Mouse (Mus musculus) embryonic fibroblast, embryonic 13.5 days (primary cell): Measurements from ENCODE around the gene Il12b. TPM values are rescaled to one million over a fixed set of nuclear protein-coding genes. Genes with fewer than 3 reads are reported as not detected.

Experiments used
- H3K27ac ChIP-seq: 2 replicates; pipeline ENCODE4 v1.5.1; 2012; ENCODE audit warnings: low read length, control low read depth, inconsistent platforms; ENCODE audit not compliant: insufficient read depth
- H3K4me1 ChIP-seq: 2 replicates; pipeline ENCODE4 v1.6.1; 2011; ENCODE audit warnings: low read length; ENCODE audit not compliant: control insufficient read depth, insufficient read depth
- H3K4me3 ChIP-seq: 2 replicates; pipeline ENCODE4 v1.5.1; 2011; ENCODE audit warnings: mild to moderate bottlenecking, control low read depth, low read length; ENCODE audit not compliant: insufficient read depth
- CTCF ChIP-seq: IDR thresholded peaks from 2 replicates; pipeline ENCODE4 v1.5.1; 2011; ENCODE audit warnings: mild to moderate bottlenecking, control low read depth, low read length, moderate library complexity, borderline replicate concordance; ENCODE audit not compliant: insufficient read depth
- POLR2A ChIP-seq: IDR thresholded peaks from 2 replicates; pipeline ENCODE4 v1.6.1; 2011; ENCODE audit warnings: low read depth, mild to moderate bottlenecking, control low read depth, low read length, moderate library complexity
- polyA plus RNA-seq: library from polyadenylated mRNA; stranded (reverse); fragments of >200 nt; gene quantifications from 2 replicates; pipeline ENCODE4 v1.2.4, GENCODE M21; 2011; ENCODE audit warnings: low read depth; ENCODE audit not compliant: missing spikeins, insufficient read length

Gene Il12b
- polyA plus RNA-seq, 1 experiment, result not detected

DNA sequence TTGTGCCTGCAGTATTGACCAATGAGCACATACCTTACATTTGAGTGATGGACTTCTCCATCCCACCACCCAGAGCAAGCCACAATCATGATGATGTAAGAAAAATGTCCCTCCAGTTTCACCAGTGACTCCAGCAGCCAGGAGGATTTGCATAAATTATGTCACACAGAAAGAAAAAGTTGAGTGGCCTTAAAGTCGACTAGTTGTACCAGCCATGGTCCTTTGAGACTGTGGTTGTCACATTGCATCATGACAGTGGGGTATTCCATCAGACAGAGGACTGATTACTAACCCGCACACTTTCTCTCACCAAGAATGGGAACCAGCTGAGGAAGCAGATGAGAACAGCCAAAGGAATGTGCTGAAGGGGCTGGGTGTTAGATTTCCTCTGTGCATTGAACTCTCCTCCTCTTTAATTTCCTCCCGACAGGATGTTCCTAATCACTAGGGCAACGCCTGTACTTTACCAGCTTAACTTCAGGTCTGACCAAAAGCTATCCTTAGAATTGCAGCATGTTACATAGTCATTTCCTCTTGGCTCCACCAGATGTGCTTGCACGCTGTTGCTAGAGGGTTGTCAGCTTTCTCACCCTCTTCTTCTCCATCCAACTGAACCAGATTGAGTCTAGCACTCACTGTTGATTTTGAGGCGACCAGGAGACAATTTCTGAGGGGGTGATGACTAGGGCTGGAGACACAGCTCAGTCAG, 9.7 kb upstream of the Il12b start:
- H3K4me3 ChIP-seq, result no peak overlapping the region
- H3K4me1 ChIP-seq, result peaks cover 7% of the 10 kb centered on the region
- TF ChIP-seq POLR2A, result no peak
- TF ChIP-seq CTCF, result no peak
- peak overlapping the region; percentile 69 for H3K27ac ChIP-seq

DNA sequence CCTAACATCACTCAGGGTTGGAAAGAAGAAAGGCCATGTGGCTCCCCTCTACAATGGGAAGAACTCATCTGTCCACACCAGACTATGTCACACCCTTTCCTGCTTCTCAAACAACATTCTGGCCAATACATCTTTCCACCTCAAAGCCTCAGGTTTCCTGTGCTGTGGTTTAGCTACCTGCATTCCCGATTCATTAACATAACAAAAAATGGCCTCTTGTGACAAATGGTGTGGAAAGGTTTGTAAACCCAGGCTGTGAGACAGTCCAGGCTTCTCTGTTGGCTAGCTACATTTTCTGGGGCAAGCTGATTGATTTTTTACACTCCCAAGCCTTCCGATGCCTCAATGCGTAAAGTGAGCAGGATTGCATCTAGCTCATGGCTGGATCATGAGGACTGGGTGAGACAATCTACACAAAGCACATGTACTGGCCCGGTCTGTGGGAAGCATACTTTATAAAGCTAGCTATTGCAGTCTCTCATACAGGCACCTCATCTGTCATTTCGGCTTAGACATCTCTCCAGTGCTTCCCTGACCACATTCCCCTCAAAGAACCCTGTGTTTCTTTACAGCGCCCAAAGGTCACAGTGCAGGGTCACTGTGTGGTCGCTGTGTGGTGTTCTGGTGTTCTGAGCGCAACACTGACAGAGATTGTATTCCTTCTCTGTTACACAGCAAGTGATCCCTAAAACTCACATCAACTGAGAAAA, 6.6 kb upstream of the Il12b start:
- no peak overlapping the region for H3K27ac ChIP-seq
- TF ChIP-seq CTCF (no peak), POLR2A (no peak)
- H3K4me1 ChIP-seq, result peaks cover 7% of the 10 kb centered on the region
- H3K4me3 ChIP-seq, result no peak overlapping the region

DNA sequence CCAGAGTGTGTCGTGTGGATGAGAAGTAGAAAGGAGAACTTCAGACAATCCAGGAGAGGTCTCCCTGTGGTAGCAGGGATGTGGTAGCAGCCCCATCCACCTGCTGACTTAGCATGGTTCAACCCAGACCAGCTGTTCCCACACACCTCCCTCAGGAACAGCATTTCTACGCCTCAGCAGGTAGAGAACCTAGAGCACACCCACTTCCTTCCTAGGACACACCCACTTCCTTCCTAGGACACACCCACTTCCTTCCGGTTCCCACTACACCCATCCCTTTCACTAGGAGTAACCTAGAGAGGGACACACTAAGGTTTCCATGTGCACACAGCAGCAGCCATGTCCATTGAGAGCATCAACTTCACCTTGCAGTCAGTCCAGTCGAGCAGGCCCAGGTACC, 4.5 kb upstream of the Il12b start:
- peaks cover 1% of the 10 kb centered on the region for H3K4me1 ChIP-seq
- H3K4me3 ChIP-seq, result no peak overlapping the region
- TF ChIP-seq CTCF (no peak), POLR2A (no peak)
- no peak overlapping the region for H3K27ac ChIP-seq

DNA sequence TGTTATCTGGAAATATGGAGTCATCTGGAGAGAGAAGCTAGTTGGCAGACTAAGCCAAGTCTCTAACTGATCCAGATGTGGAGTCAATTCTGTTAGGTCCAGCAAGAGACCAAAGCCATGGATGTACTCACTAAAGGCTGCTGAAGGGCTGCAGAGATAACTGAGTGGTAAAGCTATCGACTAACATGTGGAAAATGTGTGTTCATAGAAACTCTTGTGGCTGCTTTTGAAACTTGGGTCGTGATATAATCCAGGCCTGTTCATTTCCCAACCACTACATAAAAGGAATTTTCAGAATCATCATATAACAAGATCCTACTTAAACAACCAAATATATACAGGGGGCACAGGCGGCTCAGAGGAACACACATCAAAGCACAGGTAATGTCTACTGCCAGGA, 2.3 kb upstream of the Il12b start:
- Histone ChIP-seq H3K4me1 (no peaks in the 10 kb centered on the region; the same call in 1 of the 2 replicates), H3K27ac (no peak overlapping the region), H3K4me3 (no peak overlapping the region)
- TF ChIP-seq POLR2A (no peak), CTCF (no peak)

DNA sequence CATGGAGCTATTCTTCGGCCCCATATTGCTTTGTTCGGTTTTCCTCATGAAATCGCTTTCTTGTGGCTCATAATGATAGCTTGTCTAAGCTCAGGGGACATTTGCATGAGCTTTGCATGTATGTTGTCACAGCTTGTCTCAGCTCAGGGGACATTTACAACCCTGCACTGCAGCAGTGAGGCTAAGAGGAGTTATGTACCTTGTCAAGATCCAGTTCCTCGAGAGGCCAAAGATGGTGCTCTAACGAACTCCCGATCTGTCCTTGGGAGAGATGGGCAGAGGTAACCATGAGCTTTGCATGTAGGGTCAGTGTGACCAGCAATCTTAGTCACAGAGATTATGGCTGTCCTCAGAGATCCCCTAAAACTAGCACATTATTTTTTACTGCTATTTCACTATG, 1.5 kb upstream of the Il12b start:
- Histone ChIP-seq H3K4me1 (no peaks in the 10 kb centered on the region; the same call in 1 of the 2 replicates), H3K4me3 (no peak overlapping the region), H3K27ac (no peak overlapping the region)
- no peak for TF ChIP-seq CTCF
- no peak for TF ChIP-seq POLR2A

DNA sequence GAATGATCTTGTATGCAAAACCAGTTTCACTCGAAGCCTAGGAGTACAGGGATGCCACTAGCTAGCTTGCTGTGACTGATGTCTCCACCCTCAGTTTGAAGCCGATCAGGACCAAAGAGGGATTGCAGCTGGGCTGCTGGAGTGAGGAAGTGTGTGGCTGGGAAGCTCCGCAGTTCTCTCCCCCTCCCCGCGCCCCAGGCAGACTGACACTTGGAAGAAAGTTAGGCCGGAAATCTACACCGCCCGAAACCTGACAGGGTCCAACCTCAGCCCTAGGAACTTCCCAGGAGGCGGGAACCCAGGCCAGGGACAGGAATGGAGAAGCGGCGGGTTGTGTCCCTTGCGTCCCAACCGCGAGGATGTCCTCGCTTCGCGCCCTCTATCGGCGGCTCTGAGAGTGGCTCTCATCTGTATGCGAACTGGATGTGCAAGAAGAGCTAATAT, 1.1 kb upstream of the Il12b start:
- TF ChIP-seq POLR2A, result no peak
- peak; percentile 66 for TF ChIP-seq CTCF
- no peak overlapping the region for H3K27ac ChIP-seq
- H3K4me1 ChIP-seq, result no peaks in the 10 kb centered on the region
- H3K4me3 ChIP-seq, result no peak overlapping the region

DNA sequence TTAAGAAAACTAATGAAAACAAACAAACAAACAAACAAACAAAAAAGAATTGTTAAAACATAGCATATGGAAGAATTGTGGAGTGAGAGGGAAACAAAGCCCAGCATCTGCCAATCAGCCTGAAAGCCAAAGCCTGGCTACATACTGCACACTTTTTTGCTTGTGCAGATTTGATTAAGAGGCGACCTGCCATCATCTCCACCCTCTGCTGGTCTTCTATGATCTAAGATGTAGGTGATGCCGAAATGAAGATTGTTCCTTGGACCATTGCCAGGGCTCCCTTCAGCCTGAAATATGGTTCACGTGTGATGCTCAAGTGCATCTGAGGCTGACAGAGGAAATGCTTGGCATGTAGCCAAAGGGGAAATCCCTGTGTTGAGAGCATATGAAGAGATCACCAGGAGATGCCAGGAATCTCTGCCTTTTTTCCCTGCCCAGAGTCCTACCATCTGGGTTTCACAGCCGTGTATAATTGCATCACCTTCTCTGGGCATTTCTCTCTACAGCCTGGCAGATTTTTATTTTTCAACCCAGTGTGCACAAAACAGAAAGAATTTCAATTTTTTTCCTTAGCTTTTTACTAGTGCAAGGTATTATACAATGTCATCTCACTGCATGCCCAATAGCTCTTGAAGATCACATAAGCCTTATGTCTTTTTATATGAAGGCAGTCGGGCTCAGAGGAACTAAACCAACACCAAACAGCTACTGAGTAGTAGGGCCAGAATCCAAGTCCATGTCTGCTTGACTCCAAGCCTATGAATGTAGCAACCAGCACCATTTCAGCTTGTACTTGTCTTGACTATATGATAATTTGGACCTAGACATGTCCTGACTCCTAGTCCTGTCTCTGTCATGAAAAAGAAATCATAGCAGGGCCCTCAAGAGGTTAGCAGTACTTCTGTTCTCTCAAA, 2.0 kb downstream of the Il12b start:
- TF ChIP-seq CTCF (no peak), POLR2A (no peak)
- Histone ChIP-seq H3K4me1 (no peaks in the 10 kb centered on the region), H3K27ac (no peak overlapping the region), H3K4me3 (no peak overlapping the region)

DNA sequence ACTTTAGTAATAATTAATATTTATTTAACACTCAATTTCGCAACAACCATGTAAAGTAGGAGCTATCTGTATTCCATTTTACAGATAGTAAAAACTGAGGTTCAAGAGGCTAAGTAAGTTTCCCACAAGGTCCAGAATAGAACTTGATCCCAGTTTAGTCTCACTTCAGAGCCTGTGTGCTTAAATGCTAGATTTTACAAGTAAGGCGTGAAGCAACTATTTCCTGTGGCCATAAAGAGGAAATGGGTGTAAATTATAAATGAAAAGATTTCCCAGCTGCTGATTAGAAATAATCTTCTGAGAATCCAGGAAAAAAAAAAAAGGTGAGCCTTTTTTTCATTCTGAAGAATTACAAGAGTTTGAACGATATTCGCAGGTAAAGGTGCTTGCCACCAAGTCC, 5.2 kb downstream of the Il12b start:
- TF ChIP-seq CTCF, result no peak
- TF ChIP-seq POLR2A, result no peak
- Histone ChIP-seq H3K4me3 (no peak overlapping the region), H3K27ac (no peak overlapping the region), H3K4me1 (no peaks in the 10 kb centered on the region)

DNA sequence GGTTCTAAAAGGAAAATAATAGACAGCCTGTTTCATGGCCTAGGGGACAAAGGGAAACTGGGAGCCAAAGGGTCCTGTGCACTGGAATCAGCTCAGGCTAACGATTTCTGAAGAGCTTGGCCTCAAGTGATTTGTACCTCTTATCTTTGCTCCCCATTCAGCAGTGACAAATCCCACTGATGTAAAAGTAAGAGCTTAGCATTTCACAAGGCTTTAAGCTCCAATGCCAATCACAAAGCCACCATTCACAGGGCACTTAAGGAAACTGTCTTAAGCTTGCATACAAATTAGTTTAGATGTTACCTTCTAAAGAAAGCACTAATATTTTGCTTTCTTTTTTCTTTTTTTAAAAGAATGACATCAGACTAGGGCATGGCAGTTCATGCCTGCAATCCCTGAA, 6.1 kb downstream of the Il12b start:
- TF ChIP-seq CTCF, result no peak
- TF ChIP-seq POLR2A, result no peak
- no peak overlapping the region for H3K27ac ChIP-seq
- H3K4me1 ChIP-seq, result no peaks in the 10 kb centered on the region
- H3K4me3 ChIP-seq, result no peak overlapping the region

DNA sequence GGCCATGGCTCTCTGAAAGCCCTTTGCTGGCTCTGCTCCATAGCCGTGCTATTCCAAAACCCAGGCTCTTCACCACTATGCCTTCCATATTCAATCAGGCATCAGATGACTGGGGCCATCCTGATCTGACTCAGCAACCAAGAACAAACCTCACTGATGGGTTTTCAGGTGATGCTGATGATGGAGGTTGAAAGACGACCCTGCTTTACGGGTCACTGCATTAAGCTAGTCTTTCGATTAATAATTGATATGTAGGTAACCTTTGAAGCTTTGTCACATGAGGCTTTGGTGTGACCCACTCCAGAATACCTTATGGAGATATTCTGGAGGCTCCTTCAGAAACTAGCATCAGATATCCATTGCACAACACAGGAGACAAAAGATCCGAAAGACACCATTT, 6.6 kb downstream of the Il12b start:
- no peaks in the 10 kb centered on the region for H3K4me1 ChIP-seq
- no peak for TF ChIP-seq POLR2A
- no peak for TF ChIP-seq CTCF

More for the DNA sequence above, 6.6 kb downstream of the Il12b start:
- H3K4me3 ChIP-seq, result no peak overlapping the region
- H3K27ac ChIP-seq, result no peak overlapping the region
